Mouse (Mus musculus): ENCODE measurements around the gene Insig1.

- TF ChIP-seq POLR2A (IDR thresholded peaks at IDR 0.05; ENCODE audit: borderline replicate concordance, insufficient read depth, low read length) (no peak), CTCF (IDR thresholded peaks at IDR 0.05; ENCODE audit: borderline replicate concordance, insufficient read depth, low read depth, low read length) (no peak)
These were observed 27.8 kb upstream of the Insig1 start for GRCm38 (mm10) chr5:28043386-28043785.

All from cerebellum, adult 2 months (tissue).